Mouse (Mus musculus) hematopoietic multipotent progenitor cell, adult 10-12 weeks (in vitro differentiated cells): ENCODE results near the gene Xk. TPM values are rescaled to one million over a fixed set of nuclear protein-coding genes. Genes with fewer than 3 reads are reported as not detected.

Experiments used
- polyA plus RNA-seq: library from polyadenylated mRNA; stranded (reverse); fragments of >175 nt; gene quantifications from 2 replicates; pipeline ENCODE4 v1.2.3, GENCODE M21; 2012; ENCODE audit warnings: low replicate concordance

Gene Xk
- 1.8 and 4.7 TPM in 2 replicates for polyA plus RNA-seq

DNA sequence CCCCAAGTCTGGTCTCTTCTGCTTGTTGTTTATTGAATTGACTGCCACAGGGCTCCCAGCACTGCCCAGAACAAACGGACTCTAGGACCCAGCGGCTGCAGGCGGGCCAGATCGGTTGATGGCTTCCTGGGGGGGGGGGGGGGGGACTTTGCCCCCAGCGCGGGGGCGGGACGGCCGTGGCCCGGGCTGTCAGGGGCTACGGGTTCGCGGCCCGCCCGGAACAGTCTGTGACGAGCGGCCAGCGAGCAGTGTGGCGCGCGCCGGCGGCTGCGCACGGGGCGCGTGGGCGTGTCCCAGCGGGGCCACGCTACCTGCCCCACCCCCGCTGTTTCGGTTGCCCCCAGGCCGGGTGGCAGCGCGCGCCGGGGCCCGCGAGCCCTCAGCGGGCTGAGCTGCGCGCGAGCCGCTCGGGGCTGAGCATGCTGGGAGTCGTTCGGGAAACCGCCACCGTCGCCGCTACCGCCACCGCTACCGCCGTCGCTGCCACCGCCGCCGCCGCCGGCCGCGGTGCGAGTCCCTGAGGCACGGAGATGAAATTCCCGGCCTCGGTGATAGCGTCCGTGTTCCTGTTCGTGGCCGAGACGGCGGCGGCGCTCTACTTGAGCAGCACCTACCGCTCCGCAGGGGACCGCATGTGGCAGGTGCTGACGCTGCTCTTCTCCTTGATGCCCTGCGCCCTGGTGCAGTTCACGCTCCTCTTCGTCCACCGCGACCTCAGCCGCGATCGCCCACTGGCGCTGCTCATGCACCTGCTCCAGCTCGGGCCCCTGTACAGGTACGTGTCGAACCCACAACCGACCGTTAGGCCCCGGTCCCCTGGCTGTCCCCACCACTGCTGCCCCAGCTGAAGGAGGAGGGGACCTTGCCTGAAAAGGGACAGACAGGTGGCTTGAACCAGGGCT, at the start of gene Xk:
Gene Xk (plus strand): TSS at position 297 of the 902 bp plus-strand sequence.

DNA sequence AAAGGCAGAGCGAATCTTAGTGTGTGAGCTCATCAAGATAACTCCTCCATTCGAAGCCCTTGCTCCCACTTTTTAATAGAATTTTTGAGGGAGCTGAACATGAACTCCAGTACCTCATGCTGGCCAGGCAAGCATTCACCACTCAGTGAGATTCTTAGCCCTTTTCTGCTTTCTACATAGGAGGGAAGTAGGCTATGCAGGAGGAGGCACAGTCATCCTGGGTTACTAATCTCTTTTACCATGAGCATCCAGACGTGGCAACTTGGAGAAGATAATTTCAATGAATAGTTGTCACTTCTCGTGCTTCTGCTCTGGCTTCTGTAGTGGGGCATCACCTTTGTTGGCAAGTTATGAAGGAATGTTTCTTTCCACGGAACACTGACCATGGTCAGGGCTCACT, 15.8 kb upstream of the Xk start, which contains the start of gene Gm14862:
Gene Gm14862 (minus strand): TSS at position 134 of the 400 bp plus-strand sequence.

DNA sequence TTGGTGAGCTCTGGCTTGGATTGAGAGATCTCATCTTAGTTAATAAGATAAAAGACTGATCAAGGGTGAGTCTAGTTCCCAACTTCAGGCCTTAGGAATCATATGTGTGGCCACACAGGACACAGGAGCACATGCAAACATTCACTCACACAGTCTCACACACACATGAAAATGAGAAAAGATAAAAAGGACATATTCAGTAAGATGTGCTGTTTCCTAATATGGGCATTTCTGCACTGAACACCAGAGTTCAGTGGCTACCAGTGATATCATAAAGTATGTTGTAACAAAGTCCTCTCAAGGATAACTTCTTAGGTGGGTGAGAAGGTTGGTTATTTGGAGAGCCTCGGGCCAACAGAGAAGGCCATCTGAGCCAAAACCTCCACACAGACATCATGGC, 10.9 kb downstream of the Xk start, which contains the start of gene H2al1m:
Gene H2al1m (plus strand): TSS at position 301 of the 400 bp plus-strand sequence.

DNA sequence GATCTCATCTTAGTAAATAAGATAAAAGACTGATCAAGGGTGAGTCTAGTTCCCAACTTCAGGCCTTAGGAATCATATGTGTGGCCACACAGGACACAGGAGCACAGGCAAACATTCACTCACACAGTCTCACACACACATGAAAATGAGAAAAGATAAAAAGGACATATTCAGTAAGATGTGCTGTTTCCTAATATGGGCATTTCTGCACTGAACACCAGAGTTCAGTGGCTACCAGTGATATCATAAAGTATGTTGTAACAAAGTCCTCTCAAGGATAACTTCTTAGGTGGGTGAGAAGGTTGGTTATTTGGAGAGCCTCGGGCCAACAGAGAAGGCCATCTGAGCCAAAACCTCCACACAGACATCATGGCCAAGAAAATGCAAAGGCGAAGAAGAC, 77.8 kb downstream of the Xk start, which contains the start of gene H2al1k:
Gene H2al1k (plus strand): TSS at position 301 of the 400 bp plus-strand sequence.

Other genes starting within 250 kb of the Xk start
- not detected in 2 replicates for gene Fthl17e, start 239.3 kb upstream of the Xk start, polyA plus RNA-seq
- not detected in 2 replicates for gene Fthl17f, start 209.7 kb upstream of the Xk start, polyA plus RNA-seq
- not detected in 2 replicates for gene 4930402K13Rik, start 168.2 kb upstream of the Xk start, polyA plus RNA-seq
- 0.39 and 1.5 TPM in 2 replicates for gene Lancl3, start 72.9 kb upstream of the Xk start, polyA plus RNA-seq
- not detected in 2 replicates for gene Gm14862, start 15.9 kb upstream of the Xk start, polyA plus RNA-seq
- not detected in 2 replicates for gene H2al1m, start 11.0 kb downstream of the Xk start, polyA plus RNA-seq
- gene H2al1k, start 77.9 kb downstream of the Xk start, polyA plus RNA-seq, result not detected in 2 replicates
- 16.7 and 18.6 TPM in 2 replicates for gene Cybb, start 215.0 kb downstream of the Xk start, polyA plus RNA-seq